8 mouse cellular contexts compared by ENCODE assay signal in genomic region chr1:91414903-91415302, GRCm38 (mm10). TPM values are rescaled to one million over a fixed set of nuclear protein-coding genes. Genes with fewer than 3 reads are reported as not detected.
DNase-seq lines count a peak whose midpoint lies in the region; ATAC-seq lines count a peak whose summit lies in the region.

No protein-coding gene starts in this region.

- peak overlapping the region; percentile 95 for H3K27ac ChIP-seq in lung, embryonic 16.5 days (ENCODE audit: low read length)
- H3K27ac ChIP-seq in limb, embryonic 15.5 days, result peak overlapping the region; percentile 89

- intact Hi-C loops in left cerebral cortex, postnatal 36 days (cut with DNase I), result no loop called here

- H3K27me3 ChIP-seq in lung, embryonic 16.5 days (ENCODE audit: control insufficient read depth, insufficient read depth, low read depth, low read length), result no peaks in the 10 kb centered on the region
- H3K27me3 ChIP-seq in limb, embryonic 15.5 days, result no peaks in the 10 kb centered on the region

- H3K4me3 ChIP-seq in lung, embryonic 16.5 days (ENCODE audit: low read length), result no peak overlapping the region
- no peak overlapping the region for H3K4me3 ChIP-seq in limb, embryonic 15.5 days

- peak overlapping the region; percentile 69 for H3K9ac ChIP-seq in lung, embryonic 16.5 days (ENCODE audit: low read length)
- H3K9ac ChIP-seq in limb, embryonic 15.5 days, result no peak overlapping the region

- WGBS in lung, embryonic 16.5 days, result 44% methylated on average over 4 of the region's 4 CpGs
- WGBS in limb, embryonic 15.5 days, result 31% methylated on average over 4 of the region's 4 CpGs

- H3K4me2 ChIP-seq in lung, embryonic 16.5 days (ENCODE audit: low read depth, low read length), result peak overlapping the region; percentile 99; the same call in 1 of the 2 replicates
- no peak overlapping the region for H3K4me2 ChIP-seq in limb, embryonic 15.5 days

- no peak for ATAC-seq in lung, embryonic 16.5 days (ENCODE audit: low read depth)
- no peak for ATAC-seq in limb, embryonic 15.5 days (ENCODE audit: insufficient number of reproducible peaks, low FRiP score, low TSS enrichment, low read depth)

- peaks cover 14% of the 10 kb centered on the region for H3K36me3 ChIP-seq in lung, embryonic 16.5 days (ENCODE audit: control insufficient read depth, insufficient read depth, low read length)
- peaks cover 17% of the 10 kb centered on the region for H3K36me3 ChIP-seq in limb, embryonic 15.5 days

- H3K4me1 ChIP-seq in lung, embryonic 16.5 days (replicated peaks; ENCODE audit: control insufficient read depth, insufficient read depth, low read length), result peaks cover 34% of the 10 kb centered on the region
- peaks cover 39% of the 10 kb centered on the region for H3K4me1 ChIP-seq in limb, embryonic 15.5 days

- H3K9me3 ChIP-seq in lung, embryonic 16.5 days (ENCODE audit: control insufficient read depth, low read length), result no peaks in the 10 kb centered on the region
- H3K9me3 ChIP-seq in limb, embryonic 15.5 days, result no peaks in the 10 kb centered on the region

- peak; percentile 15 for DNase-seq in embryo, embryonic 10.5 days (ENCODE audit: low spot score)
- DNase-seq in embryo, embryonic 10 days (ENCODE audit: low spot score), result no peak
- no peak for DNase-seq in lung, postnatal 25 days (ENCODE audit: low spot score)
- no peak for DNase-seq in urinary bladder, postnatal 25 days (ENCODE audit: low spot score)
- DNase-seq in left cerebral cortex, postnatal 36 days (ENCODE audit: low spot score in 2 of 2), result no peak
- no peak for DNase-seq in adipocyte (ENCODE audit: low spot score)

RNA-seq across cellular contexts. Expression of gene Hes6, which starts 1.1 kb away (rescaled TPM):
- 73.2 and 77.2 TPM in 2 replicates for polyA plus RNA-seq in lung, embryonic 16.5 days (2015; fragmentation: Nextera tagmentation; extraction: Ambion mirVana)
- polyA plus RNA-seq in limb, embryonic 15.5 days (2015; fragmentation: Nextera tagmentation; extraction: Ambion mirVana), result 73.6 and 91.2 TPM in 2 replicates
- 10 to 100 TPM; 14.9 to 18.8 TPM for total RNA-seq in left cerebral cortex, postnatal 36 days (2021)

RNA-seq across cellular contexts. Expression of gene Ilkap, which starts 16.3 kb away (rescaled TPM):
- polyA plus RNA-seq in lung, embryonic 16.5 days (2015; fragmentation: Nextera tagmentation; extraction: Ambion mirVana), result 133 and 139 TPM in 2 replicates
- 143 and 155 TPM in 2 replicates for polyA plus RNA-seq in limb, embryonic 15.5 days (2015; fragmentation: Nextera tagmentation; extraction: Ambion mirVana)
- total RNA-seq in left cerebral cortex, postnatal 36 days (2021), result 10 to 100 TPM; 54.5 to 62.4 TPM

RNA-seq across cellular contexts. Expression of gene Per2, which starts 44.2 kb away (rescaled TPM):
- 10.7 and 12.2 TPM in 2 replicates for polyA plus RNA-seq in lung, embryonic 16.5 days (2015; fragmentation: Nextera tagmentation; extraction: Ambion mirVana)
- 3.7 and 4.6 TPM in 2 replicates for polyA plus RNA-seq in limb, embryonic 15.5 days (2015; fragmentation: Nextera tagmentation; extraction: Ambion mirVana)
- 10 to 100 TPM; 28.9 to 37.8 TPM for total RNA-seq in left cerebral cortex, postnatal 36 days (2021)

RNA-seq across cellular contexts. Expression of gene Erfe, which starts 48.7 kb away (rescaled TPM):
- 1.6 and 2.2 TPM in 2 replicates for polyA plus RNA-seq in lung, embryonic 16.5 days (2015; fragmentation: Nextera tagmentation; extraction: Ambion mirVana)
- polyA plus RNA-seq in limb, embryonic 15.5 days (2015; fragmentation: Nextera tagmentation; extraction: Ambion mirVana), result 1.6 and 2.1 TPM in 2 replicates
- under 1 TPM; 0.14 to 0.76 TPM for total RNA-seq in left cerebral cortex, postnatal 36 days (2021)
